Mouse (Mus musculus) thymus, adult 2 months (tissue): ENCODE results near the gene Ttll8.

Experiments
- CTCF ChIP-seq: fragments of 200-500 bp; IDR thresholded peaks from 2 replicates; pipeline ENCODE4 v1.5.1; 2012; ENCODE audit warnings: mild to moderate bottlenecking, control low read depth, low read length, moderate library complexity, borderline replicate concordance; ENCODE audit not compliant: control insufficient read depth, poor library complexity, insufficient read depth; ENCODE audit errors: extremely low read depth
- POLR2A ChIP-seq: fragments of 200-500 bp; IDR thresholded peaks from 2 replicates; pipeline ENCODE4 v1.6.1; 2012; ENCODE audit warnings: mild to moderate bottlenecking, low read length, control low read depth, moderate library complexity; ENCODE audit not compliant: control insufficient read depth, poor library complexity, insufficient read depth; ENCODE audit errors: extremely low read depth

DNA sequence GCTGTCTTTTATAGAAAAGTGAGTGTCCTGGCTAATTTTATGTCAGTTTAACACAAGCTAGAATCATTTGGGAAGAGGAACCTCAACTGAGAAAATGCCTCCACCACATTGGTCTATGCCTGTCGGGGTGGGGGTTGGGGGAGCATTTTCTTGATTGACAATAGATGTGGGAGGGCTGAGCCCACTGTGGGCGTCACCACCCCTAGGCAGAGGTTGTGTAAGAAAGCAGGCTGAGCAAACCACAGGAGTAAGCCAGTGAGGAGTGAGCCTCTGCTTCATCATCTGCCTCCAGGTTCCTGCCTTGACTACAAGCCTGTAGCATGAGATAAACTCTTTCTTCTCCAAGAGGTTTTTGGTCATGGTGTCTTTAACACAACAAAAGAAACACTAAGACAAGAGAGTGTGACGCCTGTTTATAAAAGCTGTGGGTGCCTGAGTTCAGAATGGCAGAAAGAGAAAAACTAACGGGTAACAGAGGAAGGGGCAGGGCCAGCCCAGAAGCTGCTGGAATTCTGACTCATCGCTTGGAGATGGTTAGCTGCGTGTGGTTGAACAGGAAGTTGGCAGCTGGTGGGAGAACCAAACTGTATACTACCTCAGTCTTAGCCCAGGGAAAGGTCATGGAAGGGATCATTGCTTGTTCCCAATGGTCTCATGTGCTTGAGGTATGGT lies 17.5 kb downstream of the Ttll8 start:
- TF ChIP-seq CTCF (no peak), POLR2A (no peak)
